Mouse (Mus musculus) kidney, postnatal 4 days (tissue): Measurements from ENCODE around the gene Lsm14b.

Source experiments
- DNase-seq, 2 experiments: peaks; one replicate each; pipeline ENCODE4 v3.0.0; 2021; ENCODE audit warnings: mixed read lengths in 2 of 2

Gene Lsm14b

GRCm38 (mm10) chr2:180020091-180020661, 4.6 kb upstream of the Lsm14b start:
- no peak for DNase-seq

GRCm38 (mm10) chr2:180020919-180021318, 3.9 kb upstream of the Lsm14b start:
- DNase-seq, result no peak

DNA sequence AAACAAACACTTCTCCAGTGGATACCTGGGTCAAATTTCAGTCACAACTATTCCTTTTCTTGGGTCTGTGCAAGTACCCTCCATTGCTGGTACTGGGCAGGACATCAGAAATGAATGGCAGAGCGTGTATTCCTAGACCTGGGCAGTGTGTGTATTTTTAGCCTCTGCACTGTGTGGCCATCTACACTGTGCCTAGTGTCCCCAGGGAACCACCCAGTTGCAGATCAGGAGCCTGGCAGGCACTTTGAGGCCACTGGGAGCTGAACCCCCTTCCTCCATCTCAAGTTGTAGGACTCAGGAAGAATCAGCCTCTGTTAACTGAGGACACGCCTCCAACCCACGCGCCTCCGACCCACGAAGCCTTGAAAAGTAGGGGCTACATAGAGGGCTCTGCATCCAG, 2.0 kb upstream of the Lsm14b start:
- no peak for DNase-seq

DNA sequence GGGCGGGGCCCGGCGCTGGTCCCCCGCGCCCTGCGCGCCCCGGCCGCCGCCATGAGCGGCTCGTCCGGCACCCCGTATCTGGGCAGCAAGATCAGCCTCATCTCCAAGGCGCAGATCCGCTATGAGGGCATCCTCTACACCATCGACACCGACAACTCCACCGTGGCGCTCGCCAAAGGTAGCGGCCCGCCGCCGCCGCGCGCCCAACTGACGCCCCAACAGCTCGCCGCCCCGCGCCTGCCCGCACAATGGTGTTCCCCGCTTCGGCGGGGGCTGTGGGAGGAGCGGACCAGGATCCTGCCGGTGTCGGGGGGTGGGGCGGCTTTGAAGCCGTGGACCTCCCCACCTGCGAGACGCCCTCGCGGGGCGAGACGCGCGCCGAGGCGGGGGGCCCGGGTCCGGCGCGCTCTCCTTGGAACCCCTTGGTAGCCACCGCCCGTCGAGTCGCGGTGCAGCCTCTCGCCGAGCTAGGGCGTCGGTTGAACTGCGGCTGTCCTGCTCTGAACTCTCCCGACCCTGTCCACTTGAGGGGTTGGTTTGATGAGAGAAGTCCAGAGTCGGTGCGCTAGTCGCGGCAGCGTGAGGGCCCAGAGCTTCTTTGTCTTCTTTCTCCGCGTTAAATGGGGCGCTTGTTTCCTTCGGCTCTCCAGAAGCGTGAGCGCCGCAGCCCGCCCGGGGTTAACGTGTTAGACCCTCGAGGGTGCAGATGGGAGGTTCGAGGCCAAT, 511 bp downstream of the Lsm14b start:
- DNase-seq, result peak in 1 of 2 experiments; percentile 61

- DNase-seq, result no peak
Observed at GRCm38 (mm10) chr2:180025861-180026200, 1.0 kb downstream of the Lsm14b start.

DNA sequence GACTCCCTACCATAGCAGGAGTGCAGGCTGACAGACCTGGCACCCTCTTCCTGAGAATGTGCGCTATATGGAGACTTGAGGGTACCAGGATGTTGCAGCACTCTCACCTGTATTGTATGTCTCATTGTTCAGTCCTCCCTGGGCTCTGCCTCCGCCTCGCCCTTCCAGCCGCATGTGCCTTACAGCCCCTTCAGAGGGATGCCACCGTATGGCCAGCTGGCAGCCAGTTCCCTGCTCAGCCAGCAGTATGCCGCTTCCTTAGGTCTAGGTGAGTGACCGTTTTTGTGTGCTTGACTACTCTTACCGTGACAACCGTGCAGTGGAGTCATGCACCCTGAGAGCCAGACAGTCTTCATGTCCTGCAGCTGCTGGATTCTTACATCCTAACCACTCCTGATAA, 3.0 kb downstream of the Lsm14b start:
- DNase-seq, result no peak

GRCm38 (mm10) chr2:180031270-180031669, 6.5 kb downstream of the Lsm14b start:
- peak in 1 of 2 experiments; percentile 34 for DNase-seq

DNA sequence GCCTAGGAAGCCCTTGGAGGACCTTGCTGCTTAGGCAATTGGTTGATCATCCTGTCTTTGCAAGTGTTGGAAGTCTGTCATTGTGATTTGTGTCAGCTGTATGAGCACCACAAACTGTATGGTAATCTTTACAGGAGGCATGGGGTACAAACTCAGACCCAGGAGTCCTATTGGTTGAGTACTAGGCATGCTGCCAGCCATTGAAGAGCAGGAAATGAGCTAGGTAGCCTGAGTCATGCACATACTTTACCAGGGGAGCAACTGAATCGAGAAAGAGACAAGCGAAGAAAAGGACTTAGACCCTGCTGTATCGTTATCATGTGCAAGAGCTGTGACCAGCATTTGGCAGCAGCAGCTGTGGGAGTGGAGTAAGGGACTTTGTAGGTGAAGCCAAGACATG, 8.1 kb downstream of the Lsm14b start:
- no peak for DNase-seq

DNA sequence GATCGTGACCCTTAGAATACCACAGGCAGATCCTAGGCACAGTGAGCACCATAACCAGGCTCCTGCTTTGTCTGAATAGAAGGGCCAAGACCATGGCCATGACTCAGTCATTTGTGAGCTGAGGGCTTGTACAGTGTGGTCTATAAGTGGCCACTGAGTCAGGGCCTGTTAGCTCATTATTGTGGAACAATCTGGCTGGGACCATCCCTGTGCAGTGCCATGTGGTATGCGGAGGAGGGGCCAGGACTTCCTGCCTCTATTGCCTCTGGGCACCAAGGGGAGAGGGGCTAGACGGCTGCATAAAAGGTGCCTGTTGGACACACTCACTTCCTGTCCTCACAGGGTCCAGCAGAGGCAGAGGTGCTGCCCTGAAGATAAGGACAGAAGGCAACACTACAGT, 9.2 kb downstream of the Lsm14b start:
- no peak for DNase-seq

DNA sequence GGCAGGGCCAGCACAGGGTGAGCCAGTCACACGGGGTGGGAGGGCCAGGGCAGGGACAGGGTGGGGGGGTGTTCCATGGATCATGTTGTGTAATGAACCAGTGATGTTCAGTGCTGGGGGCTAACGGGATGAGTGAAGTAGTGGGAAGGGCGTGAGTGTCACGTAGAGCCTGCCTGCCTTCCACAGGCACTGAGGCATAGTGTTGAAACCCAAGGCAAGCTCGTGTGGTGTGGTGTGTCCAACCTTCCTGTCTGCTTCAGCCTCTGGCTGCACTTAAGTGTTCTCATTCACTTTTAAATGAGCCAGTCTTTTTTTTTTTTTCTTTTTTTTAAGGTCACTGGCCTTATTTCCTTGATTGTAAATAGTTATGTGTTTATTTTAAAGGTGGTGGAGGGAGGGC, 10.0 kb downstream of the Lsm14b start:
- no peak for DNase-seq

DNA sequence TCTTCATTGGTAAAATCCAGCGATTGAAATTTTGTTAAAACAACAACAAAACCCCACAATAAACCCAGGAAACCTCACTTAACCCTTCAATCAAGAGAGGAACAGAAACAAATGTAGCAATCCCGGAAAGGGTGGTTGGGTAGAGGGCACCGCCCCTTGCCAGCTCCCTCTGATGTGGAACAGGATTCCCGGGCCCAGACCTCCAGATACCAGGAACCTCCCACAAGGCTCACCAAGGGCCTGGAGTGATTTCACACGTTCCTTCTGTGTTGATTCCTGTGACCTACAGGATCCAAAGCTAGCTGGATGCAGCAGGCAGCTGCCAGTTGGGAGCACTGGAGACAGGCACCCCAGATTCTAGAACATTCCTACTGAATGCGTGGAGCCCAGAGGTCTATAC, 15.6 kb downstream of the Lsm14b start:
- DNase-seq, result no peak

- DNase-seq, result peak; percentile 59 to 78
Observed at GRCm38 (mm10) chr2:180041577-180042255, 16.9 kb downstream of the Lsm14b start.

GRCm38 (mm10) chr2:180042256-180042857, 17.6 kb downstream of the Lsm14b start, which contains the start of the genes Psma7 and Ss18l1:
TSS of gene Psma7 (minus strand) at chr2:180042433.
TSS of gene Ss18l1 (plus strand) at chr2:180042509.
- peak; percentile 92 to 97 for DNase-seq

DNA sequence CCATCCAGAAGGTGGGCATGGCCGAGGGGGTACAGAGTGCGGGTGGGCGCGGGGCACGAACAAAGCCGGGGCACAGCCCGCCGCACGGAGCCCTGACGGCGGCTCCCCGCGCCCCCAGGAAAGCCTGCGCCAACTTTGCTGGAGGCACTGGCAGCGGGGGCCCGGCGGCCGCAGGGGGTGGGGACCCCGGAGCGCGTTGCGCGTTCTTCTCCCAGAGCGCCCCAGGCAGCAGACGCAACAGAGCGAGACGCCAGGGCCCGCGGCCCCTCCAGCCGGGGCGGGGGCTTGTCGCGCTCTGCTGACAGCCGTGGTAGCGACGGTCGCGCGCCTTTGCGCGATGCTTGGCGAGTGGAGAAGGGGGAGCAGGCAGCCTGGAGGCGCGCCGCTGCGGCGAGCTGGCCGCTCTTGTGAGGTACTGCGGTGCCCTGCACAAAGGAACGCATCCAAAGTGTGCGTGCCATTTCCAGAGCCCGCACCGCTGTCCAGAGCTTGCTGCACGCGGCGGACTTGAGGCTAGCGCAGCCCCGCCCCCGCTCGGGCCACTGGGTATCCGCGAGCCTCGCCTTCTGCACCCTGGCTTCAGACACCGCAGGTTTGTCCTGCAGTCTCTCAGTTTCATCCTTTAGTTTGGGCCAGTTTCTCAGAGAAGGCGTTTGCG, 18.2 kb downstream of the Lsm14b start:
- DNase-seq, result peak; percentile 79 to 88

GRCm38 (mm10) chr2:180045283-180045682, 20.5 kb downstream of the Lsm14b start:
- peak; percentile 51 to 63 for DNase-seq

DNA sequence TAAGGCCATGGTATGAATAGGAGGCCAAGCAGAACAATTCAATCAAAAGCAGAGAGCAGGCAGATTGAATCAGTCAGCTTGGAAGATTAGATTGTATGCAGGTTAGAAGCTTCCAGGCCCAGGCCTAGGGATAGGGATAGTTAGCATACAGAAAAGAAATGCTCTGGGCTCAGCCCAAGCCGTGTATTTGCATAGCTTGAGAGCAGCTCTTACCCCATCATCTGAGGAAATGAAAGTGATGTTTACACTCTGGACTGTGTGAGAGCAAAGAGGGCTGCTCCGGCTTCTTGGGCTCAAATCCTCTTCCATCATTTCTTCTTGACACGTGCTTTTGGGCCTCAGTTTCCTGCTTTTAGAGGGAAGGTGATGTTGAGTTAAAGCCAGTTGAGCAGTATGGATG, 22.8 kb downstream of the Lsm14b start:
- DNase-seq, result no peak

DNA sequence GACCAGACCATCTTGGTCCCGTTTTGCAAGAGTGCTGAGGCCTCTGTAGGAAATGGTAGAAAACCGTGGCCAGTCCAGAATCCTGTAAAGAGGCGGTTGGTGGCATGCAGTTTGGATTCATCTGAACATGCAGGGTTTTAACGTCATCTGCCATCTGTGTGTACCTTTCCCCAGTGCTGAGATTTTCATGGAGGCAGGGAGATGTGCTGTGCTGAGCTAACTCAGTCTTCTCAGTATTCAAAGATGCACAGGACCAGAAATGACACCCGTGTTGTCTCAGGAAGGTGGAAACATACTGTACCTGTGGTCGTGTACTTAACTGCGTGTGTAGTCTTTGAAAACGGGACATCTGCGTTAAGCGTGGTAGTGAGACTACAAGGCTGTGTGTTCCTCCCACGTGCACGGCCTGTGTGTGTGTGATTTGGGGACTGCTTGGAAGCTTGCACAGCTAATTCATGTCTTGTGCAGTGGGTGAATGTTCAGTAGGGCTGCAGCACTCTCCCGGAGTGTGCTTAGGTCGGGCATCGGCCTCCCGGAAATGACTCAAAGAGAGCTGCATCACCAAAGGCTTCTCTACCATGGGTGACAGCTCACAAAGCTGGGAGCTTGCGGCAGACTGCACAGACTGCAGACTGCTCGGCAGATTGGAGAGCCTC, 23.3 kb downstream of the Lsm14b start:
- DNase-seq, result no peak

GRCm38 (mm10) chr2:180050986-180051385, 26.2 kb downstream of the Lsm14b start:
- DNase-seq, result peak; percentile 91 to 92

GRCm38 (mm10) chr2:180051986-180052733, 27.4 kb downstream of the Lsm14b start:
- DNase-seq, result peak; percentile 48 to 63

GRCm38 (mm10) chr2:180053001-180053400, 28.2 kb downstream of the Lsm14b start:
- DNase-seq, result no peak

GRCm38 (mm10) chr2:180063338-180064131, 38.7 kb downstream of the Lsm14b start:
- no peak for DNase-seq
